Mouse (Mus musculus) cerebellum, postnatal 14 days (tissue): Measurements from ENCODE around the gene Commd9.
A peak's percentile ranks its signal among the peaks of the same experiment; 100 is the strongest.

Experiments
- DNase-seq, 2 experiments: peaks; one replicate each; pipeline ENCODE4 v3.0.0; 2021; ENCODE audit warnings: mixed read lengths in 2 of 2

Gene Commd9

GRCm38 (mm10) chr2:101885768-101886438, at the start of gene Commd9:
TSS of gene Commd9 (plus strand) at chr2:101886247.
- peak; percentile 94 to 95 for DNase-seq

GRCm38 (mm10) chr2:101842756-101843155, 43.3 kb upstream of the Commd9 start:
- no peak for DNase-seq

DNA sequence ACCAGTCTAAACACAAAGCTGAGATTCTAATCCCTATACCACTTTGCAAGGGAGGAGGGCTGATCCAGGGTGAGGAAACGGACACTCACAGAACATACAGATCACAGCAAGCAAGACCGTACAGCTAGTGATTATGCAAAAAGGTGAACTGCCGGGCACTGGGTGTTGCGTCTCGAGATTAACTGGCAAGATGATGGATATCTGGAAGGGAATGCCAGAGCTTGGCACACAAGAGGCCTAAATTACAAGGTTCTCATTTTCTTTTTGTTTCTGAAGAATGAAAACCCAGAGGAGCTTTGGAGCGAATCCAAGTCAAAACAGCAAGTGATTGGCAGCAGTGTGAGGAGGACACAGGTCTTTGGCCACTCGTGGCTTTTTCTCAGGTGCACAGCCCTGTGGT, 31.3 kb upstream of the Commd9 start:
- peak in 1 of 2 experiments; percentile 16 for DNase-seq

DNA sequence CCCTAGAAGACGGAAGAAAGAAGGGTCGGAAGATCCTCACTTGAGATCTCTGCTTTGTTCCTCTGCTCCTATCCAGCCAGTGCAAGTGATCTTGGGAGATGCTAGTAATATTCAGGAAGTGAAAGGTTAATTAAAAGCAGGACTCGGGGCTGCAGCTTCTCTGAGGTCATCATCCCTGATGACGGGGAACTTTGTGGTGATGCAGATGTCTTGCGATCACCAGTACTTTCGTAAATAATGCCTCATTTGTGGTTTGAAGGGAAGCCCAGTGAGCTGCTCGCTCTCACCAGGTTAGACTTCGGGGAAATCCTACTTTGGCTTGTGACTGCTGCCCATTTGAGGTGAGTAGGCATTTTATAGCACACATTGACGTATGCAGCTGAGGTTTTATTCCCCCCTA, 29.9 kb upstream of the Commd9 start:
- DNase-seq = no peak

- DNase-seq = no peak
Observed at GRCm38 (mm10) chr2:101860920-101861485, 25.0 kb upstream of the Commd9 start.

DNA sequence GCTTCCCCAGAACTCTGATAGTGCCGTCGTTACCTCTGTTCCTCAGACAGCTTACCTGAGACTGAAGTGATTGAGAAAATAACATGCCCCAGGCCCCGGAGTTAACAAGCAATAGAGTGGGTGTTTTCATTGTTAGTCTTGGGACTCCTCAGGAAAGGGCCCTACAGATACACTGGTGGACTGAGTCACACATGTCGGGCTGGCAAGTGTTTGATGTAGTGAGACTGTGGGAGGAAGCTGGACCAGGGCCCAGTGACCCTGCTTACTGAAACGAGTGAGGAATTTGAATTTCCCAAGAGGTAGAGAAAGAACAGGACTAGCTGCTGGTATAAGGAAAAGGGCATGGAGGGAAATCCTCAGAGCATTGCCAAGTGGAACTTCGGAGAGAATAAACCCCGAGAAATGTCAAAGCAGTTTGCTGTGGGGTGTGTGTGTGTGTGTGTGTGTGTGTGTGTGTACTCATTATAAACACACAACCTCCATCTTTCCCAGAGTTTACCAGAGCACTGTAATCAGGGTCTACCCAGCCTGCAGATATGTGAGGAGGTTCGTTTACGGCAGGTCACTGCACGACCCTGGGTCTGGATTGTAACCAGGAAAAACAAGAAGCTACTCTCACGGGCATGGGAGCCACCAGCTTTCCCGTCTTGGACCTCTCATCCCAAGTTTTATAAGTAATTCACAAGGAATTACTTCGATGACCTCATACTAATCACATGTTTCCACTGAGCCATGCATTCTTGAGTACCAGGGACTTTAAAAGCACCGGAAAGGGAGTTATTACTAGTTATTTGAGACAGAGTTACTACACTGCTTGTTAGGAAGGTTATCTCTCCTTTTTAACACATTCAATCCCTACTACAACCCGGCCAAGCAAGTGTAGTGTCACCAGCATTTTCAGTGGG, 23.6 kb upstream of the Commd9 start:
- DNase-seq = peak in 1 of 2 experiments; percentile 36

DNA sequence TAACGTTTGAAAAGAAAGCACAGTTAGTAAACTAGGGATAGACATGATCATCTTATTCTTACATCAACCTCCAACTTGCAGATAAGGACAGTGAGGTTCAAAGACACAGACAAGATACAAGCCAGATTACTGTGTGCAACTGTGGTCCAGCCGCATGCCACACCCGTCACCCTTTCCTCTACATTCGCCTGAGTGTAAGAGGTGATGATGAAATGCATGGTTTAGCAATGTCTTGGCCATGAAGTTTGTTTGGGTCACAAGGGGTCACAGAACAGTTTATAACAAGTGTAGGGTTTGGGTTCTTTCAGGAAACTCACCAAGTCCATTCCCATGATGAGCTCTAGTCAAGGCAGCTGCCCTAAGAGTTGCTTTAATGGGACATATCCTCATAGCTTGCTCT, 17.4 kb upstream of the Commd9 start:
- DNase-seq = no peak

- peak; percentile 63 to 71 for DNase-seq
Observed at GRCm38 (mm10) chr2:101871179-101871578, 14.9 kb upstream of the Commd9 start.

DNA sequence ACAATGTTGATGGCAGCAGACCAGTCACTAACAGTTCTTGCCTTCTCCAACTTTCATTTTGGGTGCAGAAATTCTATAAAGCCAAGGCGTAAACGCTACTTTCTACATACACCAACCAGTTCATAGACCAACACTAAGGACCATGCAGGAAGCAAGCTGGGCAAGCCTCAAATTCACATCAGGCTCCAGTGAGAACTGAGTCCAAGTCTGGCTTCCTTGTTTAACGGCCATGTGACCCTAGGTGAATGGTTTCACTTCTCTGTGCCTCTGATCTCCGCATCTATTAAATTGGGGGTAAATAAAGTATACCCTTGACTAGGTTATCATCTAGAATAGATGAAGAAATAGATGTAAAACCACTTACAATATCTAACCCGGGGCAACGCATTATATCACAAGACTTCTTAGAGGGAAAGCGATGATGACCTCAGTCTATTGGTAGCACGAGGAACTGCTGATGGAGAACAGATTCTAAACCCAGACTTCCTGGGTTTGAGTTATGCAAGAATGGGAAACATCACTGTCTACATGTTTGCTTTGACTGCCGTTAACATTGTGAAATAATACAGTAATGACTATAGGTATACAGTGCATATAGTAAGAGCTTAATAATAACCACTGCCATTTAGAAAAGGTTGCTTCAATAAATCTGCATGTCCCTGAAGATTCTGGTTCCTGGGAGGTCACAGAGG, 4.4 kb upstream of the Commd9 start:
- no peak for DNase-seq

DNA sequence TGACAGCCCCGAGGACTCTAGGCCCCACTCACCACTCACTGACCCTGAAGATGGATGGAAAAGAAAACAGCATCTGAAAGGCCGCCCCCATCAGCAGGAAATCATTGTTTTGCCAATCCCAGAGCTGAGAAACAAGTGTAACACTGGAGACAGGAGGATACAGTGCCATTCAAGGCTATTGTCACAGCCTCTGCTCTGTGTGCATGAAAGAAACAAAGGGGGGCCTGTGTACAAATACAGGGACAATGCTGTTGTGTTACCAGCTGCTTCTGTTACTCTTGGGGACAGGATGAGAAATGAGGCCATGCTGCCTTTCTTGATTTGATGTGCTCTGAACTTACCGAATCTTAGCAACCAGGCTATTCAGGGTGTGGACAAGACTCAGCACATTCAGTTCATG, 3.0 kb upstream of the Commd9 start, which contains the start of gene Prr5l:
Prr5l (minus strand) TSS at position 30 of the 400 bp plus-strand sequence.
- no peak for DNase-seq

- DNase-seq = no peak
Observed at GRCm38 (mm10) chr2:101884286-101884685, 1.8 kb upstream of the Commd9 start.

DNA sequence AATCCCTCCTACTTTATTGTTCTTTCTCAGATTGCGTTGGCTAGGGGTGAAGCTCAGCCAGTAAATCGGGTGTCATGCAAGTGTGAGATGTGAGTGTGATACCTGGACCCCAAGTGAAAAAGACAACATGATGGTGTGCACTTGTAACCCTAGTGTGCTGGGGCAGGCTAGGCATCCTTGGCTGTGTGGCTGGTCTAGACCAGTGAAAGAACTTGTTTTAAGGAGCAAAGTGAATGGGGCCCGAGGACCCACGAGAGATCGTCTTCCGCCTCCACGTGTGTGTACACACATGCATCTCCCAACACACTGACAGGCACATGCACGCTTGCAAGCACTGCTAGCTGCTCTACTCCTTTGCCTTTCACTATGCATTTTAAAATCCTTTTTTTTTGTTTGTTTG, 2.8 kb downstream of the Commd9 start:
- no peak for DNase-seq

DNA sequence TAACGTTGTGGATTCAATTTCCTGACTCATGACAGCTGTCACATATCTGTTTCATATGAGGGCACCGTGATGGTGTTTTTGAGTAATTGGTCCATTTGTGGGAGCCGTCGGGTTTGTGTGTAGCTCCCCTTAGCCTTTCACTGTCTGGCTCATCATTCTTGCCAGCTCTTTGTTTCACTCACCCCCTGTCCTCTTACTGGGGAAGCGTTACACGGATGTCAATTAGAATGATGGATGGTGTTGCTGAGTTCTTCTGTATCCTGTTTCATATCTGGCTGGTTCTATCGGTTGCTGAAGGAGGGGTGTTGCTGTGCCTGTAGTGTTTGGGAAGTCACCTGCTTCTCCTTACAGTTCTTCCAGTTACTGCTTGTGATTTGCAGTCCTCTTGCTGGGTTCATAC, 5.1 kb downstream of the Commd9 start:
- no peak for DNase-seq

GRCm38 (mm10) chr2:101894126-101894525, 8.1 kb downstream of the Commd9 start:
- no peak for DNase-seq

DNA sequence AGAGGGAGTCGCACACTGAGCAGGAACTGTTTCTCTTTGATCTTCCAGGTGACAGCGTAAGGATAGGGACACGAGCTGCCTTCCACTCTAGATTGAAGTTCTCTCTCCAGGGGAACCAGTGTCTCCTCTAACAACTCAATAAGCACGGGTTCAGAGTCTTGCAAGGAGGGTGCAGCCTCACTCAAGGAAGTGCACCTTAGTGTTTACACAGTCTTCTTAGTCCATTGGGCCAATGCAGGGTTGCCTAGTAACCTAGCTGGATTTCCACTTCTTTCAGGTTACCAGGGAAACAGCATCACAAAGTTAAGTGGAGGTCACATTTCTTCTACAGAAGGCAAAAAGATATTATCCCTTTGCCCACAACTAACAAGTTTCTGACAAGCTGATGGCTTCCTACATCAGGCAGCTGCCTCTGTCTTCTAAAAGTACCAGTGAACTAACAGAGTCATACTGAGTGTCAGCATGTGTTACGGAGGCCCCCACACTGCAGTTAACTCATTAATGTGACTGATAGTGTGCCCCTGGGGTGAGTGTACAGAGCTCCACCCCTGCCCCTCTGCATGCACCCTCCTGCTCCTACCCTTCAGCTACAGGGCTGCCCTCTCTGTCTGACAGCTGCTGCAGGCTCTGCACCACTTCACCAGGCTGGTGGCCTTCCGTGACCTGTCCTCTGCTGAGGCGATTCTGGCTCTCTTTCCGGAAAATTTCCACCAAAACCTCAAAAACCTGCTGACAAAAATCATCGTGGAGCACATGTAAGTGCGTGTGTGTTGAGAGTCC, 10.6 kb downstream of the Commd9 start:
- no peak for DNase-seq

- peak in 1 of 2 experiments; percentile 24 for DNase-seq
Observed at GRCm38 (mm10) chr2:101902196-101902595, 16.1 kb downstream of the Commd9 start.

DNA sequence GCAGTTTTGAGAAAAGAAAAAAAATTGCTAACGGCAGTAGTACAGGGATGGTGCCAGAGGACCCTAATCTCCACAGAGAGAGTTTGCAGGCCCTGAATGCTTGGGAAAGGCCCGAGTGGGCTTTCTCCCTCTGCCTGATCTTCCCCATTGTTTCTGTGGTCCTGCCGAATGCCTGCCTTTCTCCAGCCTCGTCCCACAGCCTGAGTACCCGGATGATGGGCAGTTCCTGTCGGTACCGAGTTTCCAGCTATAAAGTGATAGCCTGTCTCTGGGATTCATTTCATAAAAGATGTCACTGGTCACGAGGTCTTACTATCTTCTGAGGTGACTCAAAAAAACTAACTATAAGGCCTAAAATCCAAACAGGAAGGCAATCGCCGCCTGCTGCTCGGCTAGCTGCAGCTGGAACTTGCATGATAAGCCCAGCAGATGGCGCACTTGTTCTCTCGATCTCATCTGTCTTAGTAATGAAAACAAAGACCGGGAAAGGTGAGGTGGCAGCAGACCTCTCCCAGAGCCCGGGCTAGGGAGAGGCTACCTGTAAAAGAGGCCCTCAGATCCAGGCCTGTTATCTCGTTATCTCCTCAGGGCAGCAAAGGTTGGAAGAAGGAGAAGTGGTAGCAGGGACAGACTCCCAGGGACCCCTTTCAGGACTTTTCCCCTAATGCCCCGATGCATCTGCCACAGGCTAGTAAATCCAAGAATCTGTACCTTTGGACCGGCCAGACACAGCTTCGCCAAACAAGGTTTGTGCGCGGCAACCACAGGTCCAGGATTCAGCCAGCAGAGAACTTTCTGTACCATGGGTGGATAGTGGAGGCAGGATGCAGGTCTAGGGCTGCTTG, 19.7 kb downstream of the Commd9 start:
- peak; percentile 92 to 93 for DNase-seq

- peak in 1 of 2 experiments; percentile 31 for DNase-seq
Observed at GRCm38 (mm10) chr2:101906379-101906690, 20.3 kb downstream of the Commd9 start.

GRCm38 (mm10) chr2:101907386-101908022, 21.5 kb downstream of the Commd9 start:
- DNase-seq = peak; percentile 80 to 87

DNA sequence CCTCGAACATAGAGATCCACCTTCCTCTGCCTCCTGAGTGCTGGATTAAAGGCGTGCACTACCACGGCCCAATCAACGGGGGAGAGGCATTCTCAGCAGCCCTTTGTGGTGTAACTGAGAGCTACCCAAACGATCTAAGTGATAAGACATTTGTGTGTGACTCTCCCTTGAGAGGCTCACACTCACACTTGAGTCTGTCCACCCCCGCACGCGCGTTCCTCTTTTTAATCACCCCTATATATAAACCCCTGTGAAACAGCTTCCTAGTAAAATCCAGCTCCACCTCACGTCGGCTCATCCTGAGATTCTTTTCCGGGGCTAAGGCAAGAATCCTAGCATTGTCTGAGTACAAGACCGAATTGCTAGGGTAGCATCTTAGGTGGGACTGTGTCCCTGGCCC, 22.7 kb downstream of the Commd9 start:
- peak in 1 of 2 experiments; percentile 34 for DNase-seq
